Mouse (Mus musculus) ovary, postnatal 36 days (tissue): ENCODE data around the gene Lztr1.

ENCODE experiments used
- DNase-seq: peaks from one replicate; pipeline ENCODE4 v3.0.0; 2022; ENCODE audit warnings: low spot score, mixed read lengths

Gene Lztr1

GRCm38 (mm10) chr16:17557947-17558480 lies 49.5 kb downstream of the Lztr1 start:
- DNase-seq = peak; percentile 71

GRCm38 (mm10) chr16:17558811-17559210 lies 50.3 kb downstream of the Lztr1 start:
- DNase-seq = no peak

GRCm38 (mm10) chr16:17559396-17560027 lies 51.0 kb downstream of the Lztr1 start:
- no peak for DNase-seq

- peak; percentile 74 for DNase-seq
Observed at GRCm38 (mm10) chr16:17561128-17561750, 52.8 kb downstream of the Lztr1 start, which contains the start of gene Lrrc74b. TSS of gene Lrrc74b (minus strand) at chr16:17561247.

- peak; percentile 58 for DNase-seq
Observed at GRCm38 (mm10) chr16:17561751-17562208, 53.3 kb downstream of the Lztr1 start, which contains the start of gene P2rx6. TSS of gene P2rx6 (plus strand) at chr16:17561885.

GRCm38 (mm10) chr16:17563580-17563979 lies 55.1 kb downstream of the Lztr1 start:
- DNase-seq = no peak

- DNase-seq = no peak
Observed at GRCm38 (mm10) chr16:17564221-17564620, 55.7 kb downstream of the Lztr1 start.

GRCm38 (mm10) chr16:17564771-17565170 lies 56.3 kb downstream of the Lztr1 start:
- no peak for DNase-seq

GRCm38 (mm10) chr16:17566186-17566585 lies 57.7 kb downstream of the Lztr1 start:
- no peak for DNase-seq
